Mouse (Mus musculus) megakaryocyte, embryonic 14.5 days (primary cell): ENCODE data around the gene Dad1. TPM values are rescaled to one million over a fixed set of nuclear protein-coding genes. Genes with fewer than 3 reads are reported as not detected.

Experiments
- H3K27me3 ChIP-seq: replicated peaks from 2 replicates; pipeline ENCODE3; 2012; ENCODE audit warnings: inconsistent platforms
- H3K36me3 ChIP-seq: replicated peaks from 2 replicates; pipeline ENCODE3; 2012; ENCODE audit warnings: low read length, inconsistent platforms, mixed read lengths
- H3K4me1 ChIP-seq: 2 replicates; pipeline ENCODE4 v1.6.1; 2012; ENCODE audit warnings: inconsistent platforms
- H3K4me3 ChIP-seq: replicated peaks from 2 replicates; pipeline ENCODE3; 2012; ENCODE audit warnings: moderate library complexity, mild to moderate bottlenecking, inconsistent platforms
- H3K9me3 ChIP-seq: 2 replicates; pipeline ENCODE4 v1.6.1; 2012; ENCODE audit warnings: inconsistent platforms
- FLI1 ChIP-seq: IDR thresholded peaks from 2 replicates; pipeline ENCODE4 v1.6.1; 2012; ENCODE audit warnings: low read length, inconsistent platforms, mixed read lengths
- GATA1 ChIP-seq: IDR thresholded peaks from 3 replicates; pipeline ENCODE4 v1.6.1; 2012; ENCODE audit warnings: mixed read lengths, low read length, inconsistent platforms, borderline replicate concordance
- polyA plus RNA-seq: library from polyadenylated mRNA; stranded (reverse); fragments of >175 nt; gene quantifications from 2 replicates; pipeline ENCODE4 v1.2.3, GENCODE M21; 2012; ENCODE audit warnings: low replicate concordance; ENCODE audit not compliant: insufficient read depth

Dad1 gene
- polyA plus RNA-seq, 1 experiment, result 54.8 TPM

DNA sequence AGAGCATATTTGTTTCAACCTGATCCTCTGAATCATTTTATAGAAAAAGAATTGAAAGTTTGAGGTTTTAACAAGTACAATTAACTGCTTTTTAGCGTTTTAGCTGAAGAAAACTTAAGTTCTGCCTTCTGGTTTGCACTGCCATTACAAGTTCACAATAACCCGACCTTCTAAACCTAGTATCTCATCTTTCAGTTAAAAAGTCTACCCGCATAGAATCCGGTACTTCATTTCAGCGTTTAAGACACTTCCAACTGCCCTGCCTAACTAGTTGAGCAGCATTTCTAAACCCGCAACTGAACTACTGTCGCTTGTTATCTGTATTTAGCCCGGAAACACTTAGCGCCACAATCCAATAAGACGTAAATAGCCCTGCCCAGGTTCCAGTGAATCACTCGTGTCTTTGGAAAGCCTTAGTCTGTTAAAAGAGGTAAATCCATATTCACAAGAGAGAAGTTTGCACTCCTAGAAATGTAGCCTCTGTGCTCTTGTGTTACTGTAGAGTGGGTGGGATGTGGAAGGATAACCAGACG is 832 bp upstream of the Dad1 start:
- peaks cover 47% of the 10 kb centered on the region for H3K4me1 ChIP-seq
- no peak for TF ChIP-seq FLI1
- no peak for TF ChIP-seq GATA1

DNA sequence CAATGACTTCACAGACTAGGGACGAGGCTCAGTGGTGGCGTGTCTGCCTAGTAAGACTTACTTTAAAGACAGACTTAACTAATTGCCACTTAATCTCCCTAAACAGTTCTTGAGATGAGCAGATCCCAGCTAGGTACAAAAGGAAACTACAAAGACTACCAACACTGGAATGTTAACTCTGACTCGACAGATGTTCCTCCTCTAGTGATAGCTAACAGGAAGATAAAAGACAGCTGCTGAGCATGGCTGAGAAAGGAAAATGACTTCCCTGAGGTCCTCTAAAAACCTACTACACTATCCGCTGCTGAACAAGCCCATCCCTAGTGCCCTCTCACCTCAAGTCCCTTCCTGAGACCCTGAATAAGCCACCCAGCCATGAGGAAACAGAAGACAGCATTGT is 3.8 kb downstream of the Dad1 start:
- Histone ChIP-seq H3K4me3 (peak overlapping the region; percentile 14), H3K27me3 (no peaks in the 10 kb centered on the region), H3K9me3 (no peaks in the 10 kb centered on the region), H3K4me1 (peaks cover 78% of the 10 kb centered on the region), H3K36me3 (peaks cover 58% of the 10 kb centered on the region)
- no peak for TF ChIP-seq FLI1

More for the DNA sequence above, 832 bp upstream of the Dad1 start:
- Histone ChIP-seq H3K36me3 (peaks cover 15% of the 10 kb centered on the region), H3K4me3 (peak overlapping the region; percentile 95), H3K27me3 (no peaks in the 10 kb centered on the region), H3K9me3 (no peaks in the 10 kb centered on the region)

GRCm38 (mm10) chr14:54249326-54249725 is 4.6 kb downstream of the Dad1 start:
- Histone ChIP-seq H3K27me3 (no peaks in the 10 kb centered on the region), H3K4me1 (peaks cover 73% of the 10 kb centered on the region), H3K4me3 (no peak overlapping the region), H3K36me3 (peaks cover 66% of the 10 kb centered on the region), H3K9me3 (no peaks in the 10 kb centered on the region)
- TF ChIP-seq FLI1 (no peak), GATA1 (no peak)

- H3K4me1 ChIP-seq, result peaks cover 59% of the 10 kb centered on the region
- no peak overlapping the region for H3K4me3 ChIP-seq
- peaks cover 95% of the 10 kb centered on the region for H3K36me3 ChIP-seq
- peaks cover 8% of the 10 kb centered on the region for H3K9me3 ChIP-seq
- H3K27me3 ChIP-seq, result no peaks in the 10 kb centered on the region
- TF ChIP-seq GATA1 (no peak), FLI1 (no peak)
These were observed 7.7 kb downstream of the Dad1 start for GRCm38 (mm10) chr14:54246232-54246631.

- Histone ChIP-seq H3K27me3 (no peaks in the 10 kb centered on the region), H3K4me1 (peaks cover 44% of the 10 kb centered on the region), H3K9me3 (peaks cover 8% of the 10 kb centered on the region), H3K36me3 (peaks cover 94% of the 10 kb centered on the region), H3K4me3 (no peak overlapping the region)
- TF ChIP-seq FLI1 (no peak), GATA1 (no peak)
These were observed 9.7 kb downstream of the Dad1 start for GRCm38 (mm10) chr14:54244183-54244582.

- Histone ChIP-seq H3K36me3 (peaks cover 91% of the 10 kb centered on the region), H3K4me3 (no peak overlapping the region), H3K27me3 (no peaks in the 10 kb centered on the region), H3K4me1 (peaks cover 11% of the 10 kb centered on the region; the same call in 1 of the 2 replicates), H3K9me3 (peaks cover 8% of the 10 kb centered on the region)
- TF ChIP-seq GATA1 (no peak), FLI1 (no peak)
These were observed 13.4 kb downstream of the Dad1 start for GRCm38 (mm10) chr14:54240542-54240941.

GRCm38 (mm10) chr14:54239002-54239736 is 14.7 kb downstream of the Dad1 start:
- Histone ChIP-seq H3K9me3 (peaks cover 8% of the 10 kb centered on the region), H3K4me1 (peaks cover 6% of the 10 kb centered on the region; the same call in 1 of the 2 replicates), H3K27me3 (no peaks in the 10 kb centered on the region), H3K36me3 (peaks cover 91% of the 10 kb centered on the region), H3K4me3 (no peak overlapping the region)
- TF ChIP-seq GATA1 (no peak), FLI1 (no peak)

- Histone ChIP-seq H3K4me1 (peaks cover 20% of the 10 kb centered on the region), H3K9me3 (peaks cover 3% of the 10 kb centered on the region), H3K4me3 (no peak overlapping the region), H3K36me3 (peaks cover 73% of the 10 kb centered on the region), H3K27me3 (no peaks in the 10 kb centered on the region)
- no peak for TF ChIP-seq GATA1
- no peak for TF ChIP-seq FLI1
These were observed 17.0 kb downstream of the Dad1 start for GRCm38 (mm10) chr14:54236881-54237280.

- Histone ChIP-seq H3K9me3 (no peaks in the 10 kb centered on the region), H3K36me3 (peaks cover 64% of the 10 kb centered on the region), H3K4me1 (peaks cover 20% of the 10 kb centered on the region), H3K4me3 (no peak overlapping the region), H3K27me3 (no peaks in the 10 kb centered on the region)
- TF ChIP-seq GATA1 (no peak), FLI1 (no peak)
These were observed 17.9 kb downstream of the Dad1 start for GRCm38 (mm10) chr14:54235825-54236540.
